Mouse (Mus musculus) hindbrain, postnatal 0 days (tissue): ENCODE results near the gene Hoxb4. TPM values are rescaled to one million over a fixed set of nuclear protein-coding genes. Genes with fewer than 3 reads are reported as not detected.

Source experiments
- ATAC-seq: fragments of 200-750 bp; cut with Nextera tagmentation; 2 replicates; pipeline ENCODE4 v1.8.0; 2017; ENCODE audit warnings: mild to moderate bottlenecking, moderate TSS enrichment, moderate library complexity
- DNase-seq: peaks from one replicate; pipeline ENCODE4 v3.0.0-alpha.2; 2015; ENCODE audit warnings: low spot score
- H3K27ac ChIP-seq: fragments of 300-500 bp; sonication (generic); 2 replicates; pipeline ENCODE4 v1.5.1; 2014; ENCODE audit warnings: mild to moderate bottlenecking
- H3K27me3 ChIP-seq: fragments of 300-500 bp; sonication (generic); 2 replicates; pipeline ENCODE4 v1.6.1; 2014; ENCODE audit warnings: low read length, mixed read lengths; ENCODE audit not compliant: insufficient read depth
- H3K36me3 ChIP-seq: fragments of 300-500 bp; sonication (generic); 2 replicates; pipeline ENCODE4 v1.6.1; 2014; ENCODE audit warnings: low read length, mixed read lengths; ENCODE audit not compliant: insufficient read depth
- H3K4me1 ChIP-seq: fragments of 300-500 bp; sonication (generic); 2 replicates; pipeline ENCODE4 v1.6.1; 2014; ENCODE audit warnings: antibody characterized with exemption, low read length, mixed read lengths; ENCODE audit not compliant: insufficient read depth
- H3K4me2 ChIP-seq: fragments of 300-500 bp; sonication (generic); 2 replicates; pipeline ENCODE4 v1.6.1; 2014; ENCODE audit warnings: low read depth, mild to moderate bottlenecking, low read length, moderate library complexity, mixed read lengths
- H3K4me3 ChIP-seq: fragments of 300-500 bp; sonication (generic); 2 replicates; pipeline ENCODE4 v1.5.1; 2014; ENCODE audit warnings: low read length
- H3K9ac ChIP-seq: fragments of 300-500 bp; sonication (generic); replicated peaks from 2 replicates; pipeline ENCODE4 v1.6.1; 2014; ENCODE audit warnings: mild to moderate bottlenecking, low read length, moderate library complexity, mixed read lengths
- H3K9me3 ChIP-seq: fragments of 300-500 bp; sonication (generic); 2 replicates; pipeline ENCODE4 v1.6.1; 2016; ENCODE audit warnings: low read length, mixed read lengths
- CTCF ChIP-seq: IDR thresholded peaks from 2 replicates; pipeline ENCODE4 v1.5.1; 2016; ENCODE audit warnings: antibody characterized with exemption, control low read depth, low read depth
- WGBS: fragments of 180-500 bp; shearing (Covaris S2); extraction: QIAGEN DNeasy Blood & Tissue Kit; methylation state at CpG from one replicate; pipeline ENCODE4 v1.1.7; 2014; 5-methylcytosine and 5-hydroxymethylcytosine counted together
- polyA plus RNA-seq: library from polyadenylated mRNA; unstranded; fragments of >200 nt; fragmentation: Nextera tagmentation; extraction: Ambion mirVana; gene quantifications from 2 replicates; pipeline ENCODE4 v1.2.1, GENCODE M21; 2015
- total RNA-seq: library from RNA; depleted of rRNA; stranded (reverse); fragments of >200 nt; gene quantifications from 2 replicates; pipeline ENCODE4 v1.2.3, GENCODE M21; 2014

The Hoxb4 gene
- total and polyA plus RNA-seq, 2 experiments from 2014 or later: 2.4 to 8.6 TPM

- no peak for TF ChIP-seq CTCF
- ATAC-seq (no peak), DNase-seq (no peak)
Observed at GRCm38 (mm10) chr11:96275896-96276295, 42.2 kb upstream of the Hoxb4 start.

DNA sequence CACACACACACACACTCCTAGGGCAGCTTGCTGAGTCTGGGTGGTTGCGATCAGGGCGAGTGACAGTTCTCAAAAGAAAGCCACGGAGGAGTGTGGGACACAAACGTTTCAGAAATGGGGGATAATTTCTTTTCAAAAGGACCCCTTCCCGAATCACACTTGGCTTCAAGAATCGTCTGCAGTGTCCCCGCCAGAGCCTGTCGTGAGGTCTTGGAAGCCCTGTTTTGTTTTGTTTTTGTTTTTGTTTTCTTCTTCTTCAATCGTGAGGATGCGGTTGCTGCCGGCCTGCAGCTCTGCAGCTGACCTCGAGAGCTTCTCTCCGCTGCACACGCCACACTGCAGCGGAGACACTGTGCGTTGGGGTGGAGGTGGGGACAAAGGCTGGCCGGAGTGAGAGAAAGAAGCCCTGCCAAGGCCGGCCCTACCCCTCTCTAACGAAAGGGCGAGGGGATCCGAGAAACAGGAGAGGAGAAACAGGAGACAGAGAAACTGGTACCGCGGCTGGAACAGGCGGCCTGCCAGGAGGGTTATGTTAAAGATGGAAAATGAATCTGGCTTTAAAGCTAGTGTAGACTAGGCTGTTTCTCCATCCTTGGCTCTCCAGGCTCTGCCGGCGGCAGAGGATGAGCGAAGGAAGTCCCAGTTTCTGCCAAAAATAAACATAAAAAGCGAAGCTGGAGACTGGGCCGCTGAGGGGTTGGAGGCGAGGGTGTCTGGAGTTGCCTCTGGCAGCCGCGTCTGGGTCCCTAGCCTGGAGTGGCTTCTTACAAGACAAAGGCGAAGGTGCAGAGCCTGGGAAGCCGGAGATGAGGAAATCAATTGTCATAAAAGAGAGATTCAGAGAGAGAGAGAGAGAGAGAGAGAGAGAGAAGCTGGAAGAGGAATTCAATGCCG is 40.7 kb upstream of the Hoxb4 start:
- peak; percentile 1 for DNase-seq
- H3K4me3 ChIP-seq: no peak overlapping the region
- no peak overlapping the region for H3K27ac ChIP-seq
- peaks cover 81% of the 10 kb centered on the region for H3K27me3 ChIP-seq
- no peak for ATAC-seq
- no peak overlapping the region for H3K4me2 ChIP-seq
- no peak for TF ChIP-seq CTCF
- H3K9ac ChIP-seq: no peak overlapping the region
- WGBS: 3% methylated on average over 35 of the region's 35 CpGs
- no peaks in the 10 kb centered on the region for H3K4me1 ChIP-seq
- H3K9me3 ChIP-seq: no peaks in the 10 kb centered on the region
- H3K36me3 ChIP-seq: no peaks in the 10 kb centered on the region

More at GRCm38 (mm10) chr11:96275896-96276295, 42.2 kb upstream of the Hoxb4 start:
- Histone ChIP-seq H3K27me3 (peaks cover 84% of the 10 kb centered on the region), H3K9ac (no peak overlapping the region), H3K36me3 (no peaks in the 10 kb centered on the region), H3K4me3 (no peak overlapping the region), H3K4me2 (no peak overlapping the region), H3K27ac (no peak overlapping the region), H3K4me1 (no peaks in the 10 kb centered on the region), H3K9me3 (no peaks in the 10 kb centered on the region)
- WGBS: 5% methylated on average over 4 of the region's 4 CpGs

GRCm38 (mm10) chr11:96278324-96278723 is 39.7 kb upstream of the Hoxb4 start:
- Histone ChIP-seq H3K4me1 (no peaks in the 10 kb centered on the region), H3K27ac (no peak overlapping the region), H3K9me3 (no peaks in the 10 kb centered on the region), H3K4me3 (no peak overlapping the region), H3K9ac (no peak overlapping the region), H3K4me2 (no peak overlapping the region), H3K36me3 (no peaks in the 10 kb centered on the region), H3K27me3 (peaks cover 81% of the 10 kb centered on the region)
- no peak for DNase-seq
- ATAC-seq: no peak
- TF ChIP-seq CTCF: no peak
- WGBS: 21% methylated on average over 14 of the region's 14 CpGs

GRCm38 (mm10) chr11:96278773-96279172 is 39.3 kb upstream of the Hoxb4 start:
- Histone ChIP-seq H3K36me3 (no peaks in the 10 kb centered on the region), H3K9me3 (no peaks in the 10 kb centered on the region), H3K9ac (no peak overlapping the region), H3K27me3 (peaks cover 81% of the 10 kb centered on the region), H3K27ac (no peak overlapping the region), H3K4me3 (no peak overlapping the region), H3K4me1 (no peaks in the 10 kb centered on the region), H3K4me2 (no peak overlapping the region)
- DNase-seq (peak; percentile 92), ATAC-seq (no peak)
- TF ChIP-seq CTCF: peak; percentile 85
- under 1% methylated on average over 9 of the region's 9 CpGs for WGBS

DNA sequence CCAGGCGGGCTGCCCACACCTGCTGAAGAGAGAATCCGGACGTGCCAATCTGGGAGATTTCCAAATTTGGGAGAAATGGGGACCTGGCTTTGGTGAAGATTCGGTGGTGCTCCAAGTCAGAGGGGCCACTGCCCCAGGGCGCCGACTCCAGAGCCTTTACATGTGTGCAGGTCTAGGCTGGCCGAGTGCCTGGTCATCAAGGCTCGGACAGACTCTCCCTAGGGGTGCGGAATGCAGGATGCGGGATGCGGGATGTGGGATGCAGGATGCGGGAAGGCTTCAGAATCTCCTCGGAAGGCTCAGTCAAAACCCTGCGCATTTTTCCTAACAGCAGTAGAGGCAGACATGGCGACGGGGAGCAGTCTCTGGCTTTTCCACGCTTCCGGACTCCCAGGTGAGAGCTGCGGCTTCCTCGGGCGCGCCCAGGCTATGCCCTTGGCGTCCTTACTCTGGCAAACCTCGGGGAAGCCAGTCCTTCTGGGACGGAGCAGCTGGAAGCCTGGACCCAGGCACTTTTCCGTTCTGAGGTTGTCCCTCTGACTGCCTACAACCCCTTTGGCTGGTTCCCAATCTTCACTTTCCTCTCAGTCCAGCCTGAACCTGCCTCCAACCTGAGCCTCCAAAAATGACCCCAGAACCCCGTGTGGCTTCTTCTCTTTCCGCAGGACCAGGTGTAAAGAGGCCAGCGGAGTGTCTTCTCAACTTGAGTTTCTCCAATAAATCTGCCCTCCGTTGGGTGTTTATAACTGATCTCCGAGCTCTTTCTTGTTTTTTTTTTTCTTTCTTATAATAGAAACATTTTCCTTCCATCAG is 38.4 kb upstream of the Hoxb4 start:
- peak overlapping the region; percentile 17; the same call in 1 of the 2 replicates for H3K4me2 ChIP-seq
- H3K27ac ChIP-seq: no peak overlapping the region

GRCm38 (mm10) chr11:96280399-96281378 is 37.4 kb upstream of the Hoxb4 start:
- no peak for TF ChIP-seq CTCF
- 8% methylated on average over 8 of the region's 8 CpGs for WGBS
- no peak for DNase-seq
- H3K4me2 ChIP-seq: no peak overlapping the region
- H3K36me3 ChIP-seq: no peaks in the 10 kb centered on the region
- H3K4me3 ChIP-seq: no peak overlapping the region
- H3K9ac ChIP-seq: no peak overlapping the region
- no peak overlapping the region for H3K27ac ChIP-seq
- H3K4me1 ChIP-seq: no peaks in the 10 kb centered on the region
- H3K9me3 ChIP-seq: no peaks in the 10 kb centered on the region
- ATAC-seq: no peak
- H3K27me3 ChIP-seq: peaks cover 78% of the 10 kb centered on the region

More for the DNA sequence above, 38.4 kb upstream of the Hoxb4 start:
- peaks cover 81% of the 10 kb centered on the region for H3K27me3 ChIP-seq
- no peak for DNase-seq
- no peak for ATAC-seq
- no peak for TF ChIP-seq CTCF
- H3K4me3 ChIP-seq: no peak overlapping the region
- 3% methylated on average over 31 of the region's 31 CpGs for WGBS
- no peaks in the 10 kb centered on the region for H3K36me3 ChIP-seq
- H3K4me1 ChIP-seq: no peaks in the 10 kb centered on the region
- H3K9ac ChIP-seq: no peak overlapping the region
- H3K9me3 ChIP-seq: no peaks in the 10 kb centered on the region
